Mouse (Mus musculus) limb, embryonic 11.5 days (tissue): ENCODE results near the gene Dhrs3. TPM values are rescaled to one million over a fixed set of nuclear protein-coding genes. Genes with fewer than 3 reads are reported as not detected.

ENCODE experiments used
- ATAC-seq: fragments of 200-750 bp; cut with Nextera tagmentation; 2 replicates; pipeline ENCODE4 v1.8.0; 2017; ENCODE audit warnings: low read depth; ENCODE audit not compliant: insufficient number of reproducible peaks, low FRiP score, low TSS enrichment
- DNase-seq: peaks from one replicate; pipeline ENCODE4 v3.0.0-alpha.2; 2015; ENCODE audit warnings: low spot score
- H3K27ac ChIP-seq: fragments of 300-500 bp; sonication (generic); replicated peaks from 2 replicates; pipeline ENCODE4 v1.5.1; 2014; ENCODE audit warnings: low read depth, mild to moderate bottlenecking, low read length
- H3K27me3 ChIP-seq: fragments of 300-500 bp; sonication (generic); 2 replicates; pipeline ENCODE4 v1.6.1; 2014; ENCODE audit warnings: mild to moderate bottlenecking, low read length, mixed read lengths; ENCODE audit not compliant: control insufficient read depth, insufficient read depth
- H3K36me3 ChIP-seq: fragments of 300-500 bp; sonication (generic); 2 replicates; pipeline ENCODE4 v1.6.1; 2014; ENCODE audit warnings: mild to moderate bottlenecking, low read length, moderate library complexity, mixed read lengths; ENCODE audit not compliant: control insufficient read depth, insufficient read depth
- H3K4me1 ChIP-seq: fragments of 300-500 bp; sonication (generic); 2 replicates; pipeline ENCODE4 v1.6.1; 2014; ENCODE audit warnings: low read length, mixed read lengths; ENCODE audit not compliant: control insufficient read depth, insufficient read depth
- H3K4me2 ChIP-seq: fragments of 300-500 bp; sonication (generic); 2 replicates; pipeline ENCODE4 v1.6.1; 2014; ENCODE audit warnings: low read depth, mild to moderate bottlenecking, moderate library complexity; ENCODE audit not compliant: severe bottlenecking
- H3K4me3 ChIP-seq: fragments of 300-500 bp; sonication (generic); 2 replicates; pipeline ENCODE4 v1.5.1; 2014; ENCODE audit warnings: low read depth, low read length
- H3K9ac ChIP-seq: fragments of 300-500 bp; sonication (generic); 2 replicates; pipeline ENCODE4 v1.6.1; 2014; ENCODE audit warnings: mild to moderate bottlenecking, low read length
- H3K9me3 ChIP-seq: fragments of 300-500 bp; sonication (generic); 2 replicates; pipeline ENCODE4 v1.6.1; 2016; ENCODE audit warnings: low read length; ENCODE audit not compliant: control insufficient read depth
- WGBS: fragments of 180-500 bp; shearing (Covaris S2); extraction: QIAGEN DNeasy Blood & Tissue Kit; methylation state at CpG from one replicate; pipeline ENCODE4 v1.1.7; 2014; 5-methylcytosine and 5-hydroxymethylcytosine counted together
- polyA plus RNA-seq: library from polyadenylated mRNA; unstranded; fragments of >200 nt; fragmentation: Nextera tagmentation; extraction: Ambion mirVana; gene quantifications from 2 replicates; pipeline ENCODE4 v1.2.1, GENCODE M21; 2014

The Dhrs3 gene
- polyA plus RNA-seq, 1 experiment from 2014 or later: 50.2 TPM

- DNase-seq: peak; percentile 67
- Histone ChIP-seq H3K27me3 (no peaks in the 10 kb centered on the region), H3K4me1 (peaks cover 22% of the 10 kb centered on the region), H3K9me3 (no peaks in the 10 kb centered on the region), H3K27ac (peak overlapping the region; percentile 85), H3K9ac (no peak overlapping the region), H3K4me2 (no peak overlapping the region), H3K36me3 (no peaks in the 10 kb centered on the region), H3K4me3 (no peak overlapping the region)
- peak; percentile 80 for ATAC-seq
- WGBS: 15% methylated on average over 8 of the region's 8 CpGs
Measured at GRCm38 (mm10) chr4:144882881-144883331, 9.7 kb upstream of the Dhrs3 start.

- Histone ChIP-seq H3K4me3 (no peak overlapping the region), H3K9me3 (no peaks in the 10 kb centered on the region), H3K9ac (no peak overlapping the region), H3K36me3 (no peaks in the 10 kb centered on the region), H3K27ac (no peak overlapping the region), H3K27me3 (no peaks in the 10 kb centered on the region), H3K4me2 (no peak overlapping the region), H3K4me1 (peaks cover 28% of the 10 kb centered on the region)
- 71% methylated on average over 6 of the region's 6 CpGs for WGBS
- DNase-seq: no peak
- no peak for ATAC-seq
Measured at GRCm38 (mm10) chr4:144886460-144886859, 6.2 kb upstream of the Dhrs3 start.

- Histone ChIP-seq H3K4me1 (peaks cover 22% of the 10 kb centered on the region), H3K9ac (no peak overlapping the region), H3K9me3 (no peaks in the 10 kb centered on the region), H3K27me3 (no peaks in the 10 kb centered on the region), H3K27ac (no peak overlapping the region; the same call in 1 of the 2 replicates), H3K36me3 (no peaks in the 10 kb centered on the region), H3K4me2 (no peak overlapping the region), H3K4me3 (no peak overlapping the region)
- no peak for DNase-seq
- WGBS: 92% methylated on average over 4 of the region's 4 CpGs
- ATAC-seq: no peak
Measured at GRCm38 (mm10) chr4:144888750-144889149, 3.9 kb upstream of the Dhrs3 start.

- ATAC-seq: no peak
- Histone ChIP-seq H3K9me3 (no peaks in the 10 kb centered on the region), H3K4me2 (no peak overlapping the region), H3K27me3 (no peaks in the 10 kb centered on the region), H3K4me1 (peaks cover 22% of the 10 kb centered on the region), H3K27ac (no peak overlapping the region), H3K9ac (no peak overlapping the region), H3K36me3 (no peaks in the 10 kb centered on the region), H3K4me3 (no peak overlapping the region)
- no peak for DNase-seq
- WGBS: 84% methylated on average over 9 of the region's 9 CpGs
Measured at GRCm38 (mm10) chr4:144889505-144890301, 2.9 kb upstream of the Dhrs3 start.

GRCm38 (mm10) chr4:144890690-144891120, 1.9 kb upstream of the Dhrs3 start:
- 11% methylated on average over 7 of the region's 7 CpGs for WGBS
- Histone ChIP-seq H3K9me3 (no peaks in the 10 kb centered on the region), H3K27ac (no peak overlapping the region), H3K4me1 (peaks cover 26% of the 10 kb centered on the region), H3K4me3 (no peak overlapping the region), H3K4me2 (no peak overlapping the region), H3K27me3 (no peaks in the 10 kb centered on the region), H3K36me3 (no peaks in the 10 kb centered on the region), H3K9ac (no peak overlapping the region)
- DNase-seq: peak; percentile 72
- no peak for ATAC-seq

DNA sequence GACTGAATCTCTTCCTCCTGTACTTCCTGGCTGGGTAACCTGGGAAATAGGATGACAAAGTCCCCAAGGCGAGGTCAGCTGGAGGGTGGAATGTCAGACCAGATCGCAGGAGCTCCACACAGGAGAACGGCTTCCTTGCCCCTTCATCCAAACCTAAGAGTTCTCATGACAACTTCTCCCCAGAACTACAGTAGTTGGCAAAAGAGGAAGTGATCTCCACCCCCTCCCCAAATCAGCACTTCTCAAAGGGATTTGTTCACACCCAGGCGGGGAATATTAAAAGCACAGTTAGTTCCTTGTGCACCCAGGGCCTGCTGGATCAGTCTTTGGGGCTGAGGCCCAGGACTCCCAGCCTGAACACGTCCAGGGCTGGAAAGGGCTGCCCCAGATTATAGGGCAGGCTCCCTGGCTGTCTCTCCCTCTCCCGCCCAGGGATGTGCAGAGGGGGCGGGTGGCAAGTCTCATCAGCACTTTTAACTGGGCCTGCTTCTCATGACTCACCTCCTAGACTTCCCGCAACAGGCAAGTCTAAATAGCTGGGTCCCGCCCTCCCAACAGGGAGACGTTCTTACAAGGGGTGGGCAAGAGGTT, 1.4 kb upstream of the Dhrs3 start:
- Histone ChIP-seq H3K9me3 (no peaks in the 10 kb centered on the region), H3K4me2 (no peak overlapping the region; the same call in 1 of the 2 replicates), H3K4me3 (no peak overlapping the region), H3K36me3 (no peaks in the 10 kb centered on the region), H3K27me3 (no peaks in the 10 kb centered on the region), H3K9ac (no peak overlapping the region), H3K27ac (no peak overlapping the region; the same call in 1 of the 2 replicates), H3K4me1 (peaks cover 31% of the 10 kb centered on the region)
- ATAC-seq (no peak), DNase-seq (peak; percentile 49)
- WGBS: 24% methylated on average over 10 of the region's 10 CpGs

GRCm38 (mm10) chr4:144891743-144892132, 889 bp upstream of the Dhrs3 start:
- ATAC-seq: no peak
- 4% methylated on average over 5 of the region's 5 CpGs for WGBS
- peak overlapping the region; percentile 75; the same call in 1 of the 2 replicates for H3K27ac ChIP-seq
- no peaks in the 10 kb centered on the region for H3K9me3 ChIP-seq
- no peaks in the 10 kb centered on the region for H3K36me3 ChIP-seq
- no peak for DNase-seq
- H3K4me2 ChIP-seq: peak overlapping the region; percentile 97
- peaks cover 32% of the 10 kb centered on the region for H3K4me1 ChIP-seq
- peak overlapping the region; percentile 61 for H3K4me3 ChIP-seq
- H3K9ac ChIP-seq: no peak overlapping the region
- H3K27me3 ChIP-seq: no peaks in the 10 kb centered on the region

- no peak for ATAC-seq
- Histone ChIP-seq H3K36me3 (no peaks in the 10 kb centered on the region), H3K9me3 (no peaks in the 10 kb centered on the region), H3K27ac (peak overlapping the region; percentile 75), H3K4me2 (peak overlapping the region; percentile 97), H3K9ac (peak overlapping the region; percentile 68), H3K4me3 (peak overlapping the region; percentile 61), H3K4me1 (peaks cover 23% of the 10 kb centered on the region), H3K27me3 (no peaks in the 10 kb centered on the region)
- DNase-seq: no peak
- under 1% methylated on average over 12 of the region's 12 CpGs for WGBS
Measured at GRCm38 (mm10) chr4:144892937-144893272, 278 bp downstream of the Dhrs3 start.
